Mouse (Mus musculus) ovary, postnatal 10 days (tissue): ENCODE measurements around the gene Cyb5b.
A peak's percentile ranks its signal among the peaks of the same experiment; 100 is the strongest.
"Not testable (repeated sequence)": the region's sequence is repeated elsewhere in the genome, so short reads cannot be mapped to it uniquely, and the experiment has no call there.

Source experiments
- DNase-seq: peaks from one replicate; pipeline ENCODE4 v3.0.0; 2022; ENCODE audit warnings: low spot score

Cyb5b gene

GRCm38 (mm10) chr8:107172969-107173645 lies 22.7 kb downstream of the Cyb5b start:
- no peak for DNase-seq

- no peak for DNase-seq
These were observed 30.7 kb downstream of the Cyb5b start for GRCm38 (mm10) chr8:107181122-107181521.

GRCm38 (mm10) chr8:107184996-107185395 lies 34.6 kb downstream of the Cyb5b start:
- no peak for DNase-seq

- DNase-seq = no peak
These were observed 36.4 kb downstream of the Cyb5b start for GRCm38 (mm10) chr8:107186659-107187390.

GRCm38 (mm10) chr8:107187631-107188030 lies 37.2 kb downstream of the Cyb5b start:
- DNase-seq = no peak

GRCm38 (mm10) chr8:107192631-107193030 lies 42.2 kb downstream of the Cyb5b start:
- DNase-seq = no peak

GRCm38 (mm10) chr8:107193331-107193730 lies 42.9 kb downstream of the Cyb5b start:
- no peak for DNase-seq

GRCm38 (mm10) chr8:107194786-107195451 lies 44.5 kb downstream of the Cyb5b start:
- no peak for DNase-seq

GRCm38 (mm10) chr8:107197901-107198826 lies 47.7 kb downstream of the Cyb5b start:
- no peak for DNase-seq

- DNase-seq = no peak
These were observed 54.7 kb downstream of the Cyb5b start for GRCm38 (mm10) chr8:107205164-107205563.

- DNase-seq = peak; percentile 41
These were observed 55.5 kb downstream of the Cyb5b start for GRCm38 (mm10) chr8:107205701-107206561.

- no peak for DNase-seq
These were observed 56.5 kb downstream of the Cyb5b start for GRCm38 (mm10) chr8:107206782-107207525.

GRCm38 (mm10) chr8:107209185-107209584 lies 58.7 kb downstream of the Cyb5b start:
- DNase-seq = no peak

GRCm38 (mm10) chr8:107212006-107212405 lies 61.6 kb downstream of the Cyb5b start:
- DNase-seq = no peak

GRCm38 (mm10) chr8:107217230-107217629 lies 66.8 kb downstream of the Cyb5b start:
- not testable (repeated sequence) for DNase-seq

GRCm38 (mm10) chr8:107218091-107218490 lies 67.7 kb downstream of the Cyb5b start:
- no peak for DNase-seq

GRCm38 (mm10) chr8:107219078-107219477 lies 68.6 kb downstream of the Cyb5b start:
- DNase-seq = no peak

- DNase-seq = no peak
These were observed 71.7 kb downstream of the Cyb5b start for GRCm38 (mm10) chr8:107221924-107222851.

- DNase-seq = no peak
These were observed 75.7 kb downstream of the Cyb5b start for GRCm38 (mm10) chr8:107226183-107226582.
